Mouse (Mus musculus) neural tube, postnatal 0 days (tissue): ENCODE measurements around the gene Zfp180. TPM values are rescaled to one million over a fixed set of nuclear protein-coding genes. Genes with fewer than 3 reads are reported as not detected.

Source experiments
- polyA plus RNA-seq: library from polyadenylated mRNA; unstranded; fragments of >200 nt; fragmentation: Nextera tagmentation; extraction: Ambion mirVana; gene quantifications from 2 replicates; pipeline ENCODE4 v1.2.1, GENCODE M21; 2015

Zfp180 gene
- 20.0 and 22.2 TPM in 2 replicates for polyA plus RNA-seq

DNA sequence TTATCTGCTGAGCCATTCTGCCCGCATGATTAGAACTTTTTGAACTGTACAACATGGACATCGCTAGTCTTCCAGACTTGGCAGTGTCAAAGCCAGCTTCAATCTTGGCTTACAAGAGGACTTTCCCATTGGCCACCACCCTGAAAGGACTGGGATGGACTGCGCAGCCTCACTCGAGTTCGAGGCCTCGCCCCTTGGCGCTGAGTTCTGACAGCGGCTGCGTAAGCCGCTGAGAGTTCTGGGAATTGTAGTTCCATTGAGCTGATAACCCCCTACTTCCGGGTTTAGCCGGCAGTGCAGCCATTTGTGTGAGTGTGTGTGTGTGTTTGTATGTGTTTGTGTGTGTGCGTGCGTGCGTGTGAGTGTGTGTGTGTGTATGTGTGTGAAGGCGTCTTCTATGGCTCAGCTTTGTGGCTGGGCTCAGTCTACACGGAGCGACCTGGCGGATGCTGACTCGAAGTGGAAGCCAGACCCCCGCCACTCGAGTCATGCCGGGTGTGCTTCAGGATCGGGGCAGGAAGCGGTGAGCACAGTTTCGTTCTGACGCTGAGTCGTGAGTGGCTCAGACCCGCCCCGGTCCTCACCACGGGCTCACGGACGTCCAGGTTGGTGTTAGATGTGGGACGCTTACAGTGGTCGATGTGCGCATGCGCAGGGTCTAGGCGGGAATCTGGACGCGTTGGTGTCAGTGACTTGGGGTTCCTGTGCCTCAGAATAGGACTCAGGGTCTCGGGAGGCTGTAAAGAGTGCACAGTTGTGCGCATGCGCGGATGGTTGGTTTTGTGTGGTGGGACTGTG lies at the start of gene Zfp180:
Zfp180 (plus strand) TSS at position 291 of the 798 bp plus-strand sequence.

DNA sequence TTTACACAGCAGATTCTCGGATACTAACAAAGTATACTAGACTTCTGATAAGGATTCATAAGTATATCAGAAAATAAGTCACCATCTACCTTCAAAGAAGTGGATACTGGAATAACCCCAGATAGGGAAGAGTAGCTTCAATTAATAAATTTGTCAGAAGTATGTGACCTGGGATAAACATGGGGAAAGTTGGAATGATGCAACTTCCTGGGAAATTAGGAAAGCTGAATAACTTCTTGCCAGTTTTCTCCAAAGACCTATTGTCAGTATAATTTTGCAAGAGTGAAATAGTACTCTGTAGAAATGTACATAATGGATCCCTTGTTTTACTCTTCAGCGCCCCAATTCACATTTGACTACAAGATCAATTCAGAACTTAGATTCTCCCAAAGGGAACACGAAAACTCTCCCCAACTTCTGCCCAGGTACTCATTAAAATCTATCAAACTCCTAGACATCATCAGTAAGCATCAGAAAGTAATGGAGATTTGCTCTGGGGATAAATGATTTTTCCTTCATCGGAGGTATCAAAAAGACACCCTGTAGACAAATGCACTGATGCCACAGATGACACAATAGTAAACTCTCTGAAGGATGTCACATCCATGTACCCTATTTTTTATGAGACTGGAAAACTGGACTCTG lies 28.9 kb upstream of the Zfp180 start, which contains the start of gene Vmn1r183:
Vmn1r183 (plus strand) TSS at position 595 of the 645 bp plus-strand sequence.

DNA sequence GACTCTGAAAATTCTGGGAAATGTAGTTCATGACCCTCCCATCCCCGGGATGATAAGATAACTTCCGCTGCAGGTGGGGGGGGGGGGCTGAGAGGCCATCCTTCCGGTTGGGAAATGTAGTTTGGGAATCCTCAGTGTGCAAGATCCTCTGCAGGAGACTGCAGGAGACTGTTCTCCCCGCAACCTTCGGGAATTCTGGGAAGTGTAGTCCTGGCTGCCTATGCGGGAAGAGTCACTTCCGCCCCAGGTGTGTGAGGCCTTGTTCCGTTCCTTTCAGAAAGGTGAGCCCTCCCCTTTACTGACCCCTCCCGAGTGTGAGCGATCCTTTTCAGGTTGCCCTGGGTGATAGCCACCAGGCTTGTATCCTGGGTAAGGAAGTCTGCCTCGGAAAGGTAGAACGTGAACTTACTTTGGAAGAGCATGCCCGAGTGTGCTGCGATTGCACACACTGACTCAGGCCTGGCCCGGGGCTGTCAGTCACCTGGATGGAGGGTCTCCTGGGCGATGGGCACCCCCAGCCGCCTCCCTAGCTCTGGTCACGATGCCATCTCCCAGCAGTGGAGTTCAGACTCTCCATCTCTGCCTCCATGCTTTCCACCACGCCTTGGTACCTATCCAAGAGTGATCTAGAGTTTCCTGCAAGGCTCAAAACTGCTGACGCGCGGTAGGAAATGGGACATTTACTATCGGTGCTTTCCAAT lies 30.6 kb downstream of the Zfp180 start, which contains the start of gene Zfp112:
Zfp112 (plus strand) TSS at position 159 of the 701 bp plus-strand sequence.

DNA sequence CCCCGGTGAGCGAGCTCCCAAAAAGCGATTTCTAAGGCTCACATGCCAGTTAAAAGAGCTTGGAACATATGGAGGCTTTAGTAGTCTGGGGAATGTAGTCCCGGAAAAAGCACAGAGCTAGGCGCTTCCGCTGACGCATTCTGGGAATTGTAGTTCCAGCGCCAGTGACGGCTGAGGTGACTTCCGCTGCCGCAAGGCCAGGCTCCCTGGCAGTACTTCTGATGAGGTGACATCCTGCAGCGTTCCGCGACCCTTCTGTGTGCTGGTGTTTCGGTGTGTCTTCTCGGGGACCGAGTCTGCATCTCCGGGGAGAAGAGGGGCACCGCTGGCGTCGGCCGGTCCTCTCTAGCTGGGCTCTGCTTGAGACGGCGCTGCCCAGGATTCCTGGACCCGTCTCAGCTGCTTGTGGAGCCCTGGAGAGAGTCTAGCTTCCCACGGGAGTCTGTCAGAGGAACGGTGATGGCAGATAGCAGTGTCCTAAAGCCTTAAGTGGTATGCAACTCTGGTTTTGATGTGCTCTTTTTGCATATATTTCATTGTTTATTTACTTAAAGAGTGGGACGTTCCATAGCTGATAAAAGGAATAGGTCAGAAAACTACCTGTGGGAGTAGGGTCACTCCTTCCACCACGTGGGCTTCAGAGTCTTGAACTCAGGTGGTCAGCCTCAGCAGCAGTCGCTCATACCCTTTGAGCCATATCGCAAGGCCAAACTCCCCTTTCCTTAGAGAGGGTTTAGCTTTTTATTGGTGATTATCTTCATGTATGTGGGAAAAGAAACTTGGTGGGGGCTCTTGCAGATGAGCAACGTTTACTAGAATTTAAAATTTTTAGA lies 52.5 kb downstream of the Zfp180 start, which contains the start of gene Zfp235:
Zfp235 (plus strand) TSS at position 174 of the 833 bp plus-strand sequence.

Other genes starting within 250 kb of the Zfp180 start
- gene Vmn1r176, start 244.6 kb upstream of the Zfp180 start, polyA plus RNA-seq: not detected in 2 replicates
- not detected in 2 replicates for gene Vmn1r177, start 215.5 kb upstream of the Zfp180 start, polyA plus RNA-seq
- not detected in 2 replicates for gene Vmn1r178, start 189.9 kb upstream of the Zfp180 start, polyA plus RNA-seq
- not detected in 2 replicates for gene Vmn1r179, start 154.9 kb upstream of the Zfp180 start, polyA plus RNA-seq
- gene Vmn1r180, start 131.3 kb upstream of the Zfp180 start, polyA plus RNA-seq: not detected in 2 replicates
- gene Vmn1r181, start 107.3 kb upstream of the Zfp180 start, polyA plus RNA-seq: not detected in 2 replicates
- gene V1rd19, start 80.2 kb upstream of the Zfp180 start, polyA plus RNA-seq: not detected in 2 replicates
- not detected in 2 replicates for gene Vmn1r183, start 28.7 kb upstream of the Zfp180 start, polyA plus RNA-seq
- 8.0 and 9.9 TPM in 2 replicates for gene Zfp112, start 30.4 kb downstream of the Zfp180 start, polyA plus RNA-seq
- 23.8 and 24.7 TPM in 2 replicates for gene Zfp235, start 52.2 kb downstream of the Zfp180 start, polyA plus RNA-seq
- 2.6 and 2.7 TPM in 2 replicates for gene Zfp114, start 93.1 kb downstream of the Zfp180 start, polyA plus RNA-seq
- gene Zfp111, start 129.5 kb downstream of the Zfp180 start, polyA plus RNA-seq: 3.0 and 3.5 TPM in 2 replicates
- gene Zfp109, start 155.6 kb downstream of the Zfp180 start, polyA plus RNA-seq: 2.2 and 2.8 TPM in 2 replicates
- 5.5 and 5.8 TPM in 2 replicates for gene Zfp108, start 172.9 kb downstream of the Zfp180 start, polyA plus RNA-seq
- gene Zfp93, start 188.5 kb downstream of the Zfp180 start, polyA plus RNA-seq: 4.8 TPM in 2 replicates
- 24.7 and 29.1 TPM in 2 replicates for gene Zfp61, start 219.3 kb downstream of the Zfp180 start, polyA plus RNA-seq
- gene Zfp94, start 234.7 kb downstream of the Zfp180 start, polyA plus RNA-seq: 19.7 and 21.9 TPM in 2 replicates